9 mouse cellular contexts compared by ENCODE assay signal in genomic region chr11:7063681-7064267, GRCm38 (mm10). TPM values are rescaled to one million over a fixed set of nuclear protein-coding genes. Genes with fewer than 3 reads are reported as not detected.
DNase-seq lines count a peak whose midpoint lies in the region; ATAC-seq and TF ChIP-seq lines count a peak whose summit lies in the region.
"Had no signal": no experiment of that assay in that cellular context is flagged by ENCODE, and none has a peak within 500 bp of the region (broad histone marks: within the 10 kb centered on the region; RNA-seq: fewer than 3 reads in every experiment).

No protein-coding gene starts in this region.

- WGBS in embryonic facial prominence, embryonic 11.5 days = under 1% methylated on average over 43 of the region's 53 CpGs
- under 1% methylated on average over 45 of the region's 53 CpGs for WGBS in hindbrain, embryonic 14.5 days
- under 1% methylated on average over 53 of the region's 53 CpGs for whole genome bisulfite sequencing in limb, embryonic 15.5 days
- WGBS in neural tube, embryonic 15.5 days = 1% methylated on average over 41 of the region's 53 CpGs

- peaks cover 34% of the 10 kb centered on the region for H3K9me3 ChIP-seq in G1E (replicated peaks)
- no peaks in the 10 kb centered on the region for H3K9me3 ChIP-seq in embryonic facial prominence, embryonic 11.5 days (replicated peaks; ENCODE audit: control insufficient read depth, low read length)
- H3K9me3 ChIP-seq in hindbrain, embryonic 14.5 days (ENCODE audit: control insufficient read depth, low read length) = no peaks in the 10 kb centered on the region
- H3K9me3 ChIP-seq in limb, embryonic 15.5 days = no peaks in the 10 kb centered on the region
- H3K9me3 ChIP-seq in neural tube, embryonic 15.5 days (replicated peaks) = no peaks in the 10 kb centered on the region

- peak; percentile 23 for DNase-seq in adrenal gland, adult 2 months
- no peak for DNase-seq in adrenal gland, postnatal 4 days (ENCODE audit: low spot score in 2 of 2)
- no peak for DNase-seq in G1E (ENCODE audit: low spot score)
- peak; percentile 59 for DNase-seq in embryonic facial prominence, embryonic 11.5 days (ENCODE audit: low spot score)
- DNase-seq in hindbrain, embryonic 14.5 days (ENCODE audit: low spot score) = peak; percentile 53
- no peak for DNase-seq in layer of hippocampus, adult 9-11 months

- H3K9ac ChIP-seq in embryonic facial prominence, embryonic 11.5 days (replicated peaks; ENCODE audit: low read length) = peak overlapping the region; percentile 66
- H3K9ac ChIP-seq in hindbrain, embryonic 14.5 days = peak overlapping the region; percentile 79
- 0 out of 2 replicates have a peak overlapping the region, but pooled peaks have one; percentile 26 for H3K9ac ChIP-seq in limb, embryonic 15.5 days
- H3K9ac ChIP-seq in neural tube, embryonic 15.5 days (replicated peaks) = peak overlapping the region; percentile 74

- no peak for TF ChIP-seq CTCF in G1E (IDR thresholded peaks at IDR 0.05; ENCODE audit: low read depth, low read length)

- no peak for ATAC-seq in G1E (ENCODE audit: extremely low read depth, insufficient number of reproducible peaks, low FRiP score, poor library complexity, severe bottlenecking)
- 0 out of 2 replicates have a peak, but pooled peaks have one; percentile 29 for ATAC-seq in embryonic facial prominence, embryonic 11.5 days (replicated peaks; ENCODE audit: insufficient number of reproducible peaks, low FRiP score, low TSS enrichment, low read depth)
- ATAC-seq in hindbrain, embryonic 14.5 days (ENCODE audit: low FRiP score) = peak; percentile 76
- ATAC-seq in limb, embryonic 15.5 days (ENCODE audit: insufficient number of reproducible peaks, low FRiP score, low TSS enrichment, low read depth) = no peak
- ATAC-seq in neural tube, embryonic 15.5 days (ENCODE audit: low FRiP score) = peak; percentile 39

- no peaks in the 10 kb centered on the region for H3K36me3 ChIP-seq in G1E (replicated peaks)
- H3K36me3 ChIP-seq in embryonic facial prominence, embryonic 11.5 days (replicated peaks; ENCODE audit: control insufficient read depth, insufficient read depth, low read depth, low read length) = no peaks in the 10 kb centered on the region
- no peaks in the 10 kb centered on the region for H3K36me3 ChIP-seq in hindbrain, embryonic 14.5 days (replicated peaks; ENCODE audit: control insufficient read depth, insufficient read depth)
- H3K36me3 ChIP-seq in limb, embryonic 15.5 days = no peaks in the 10 kb centered on the region
- H3K36me3 ChIP-seq in neural tube, embryonic 15.5 days = no peaks in the 10 kb centered on the region

- no peaks in the 10 kb centered on the region for H3K4me1 ChIP-seq in G1E (ENCODE audit: insufficient read depth, low read depth, low read length)
- no peaks in the 10 kb centered on the region; the same call in 1 of the 2 replicates for H3K4me1 ChIP-seq in embryonic facial prominence, embryonic 11.5 days (ENCODE audit: control insufficient read depth, insufficient read depth, low read length)
- peaks cover 33% of the 10 kb centered on the region for H3K4me1 ChIP-seq in hindbrain, embryonic 14.5 days (replicated peaks; ENCODE audit: control insufficient read depth, insufficient read depth, low read length)
- peaks cover 34% of the 10 kb centered on the region for H3K4me1 ChIP-seq in limb, embryonic 15.5 days
- peaks cover 53% of the 10 kb centered on the region for H3K4me1 ChIP-seq in neural tube, embryonic 15.5 days

- H3K27me3 ChIP-seq in G1E (ENCODE audit: insufficient read depth, low read length) = no peaks in the 10 kb centered on the region
- H3K27me3 ChIP-seq in embryonic facial prominence, embryonic 11.5 days (ENCODE audit: control insufficient read depth, insufficient read depth, low read length) = peaks cover 24% of the 10 kb centered on the region
- peaks cover 33% of the 10 kb centered on the region for H3K27me3 ChIP-seq in hindbrain, embryonic 14.5 days (ENCODE audit: control insufficient read depth, insufficient read depth, low read length)
- peaks cover 80% of the 10 kb centered on the region for H3K27me3 ChIP-seq in limb, embryonic 15.5 days
- H3K27me3 ChIP-seq in neural tube, embryonic 15.5 days (replicated peaks) = peaks cover 19% of the 10 kb centered on the region

- no peak overlapping the region for H3K27ac ChIP-seq in embryonic facial prominence, embryonic 11.5 days (replicated peaks; ENCODE audit: low read depth, low read length)
- peak overlapping the region; percentile 44; the same call in 1 of the 2 replicates for H3K27ac ChIP-seq in hindbrain, embryonic 14.5 days
- H3K27ac ChIP-seq in limb, embryonic 15.5 days = no peak overlapping the region
- peak overlapping the region; percentile 72 for H3K27ac ChIP-seq in neural tube, embryonic 15.5 days (replicated peaks)

- H3K4me3 ChIP-seq in G1E (ENCODE audit: low read depth, low read length) = peak overlapping the region; percentile 33; the same call in 1 of the 2 replicates
- peak overlapping the region; percentile 52 for H3K4me3 ChIP-seq in embryonic facial prominence, embryonic 11.5 days (ENCODE audit: low read depth, low read length)
- H3K4me3 ChIP-seq in hindbrain, embryonic 14.5 days (replicated peaks; ENCODE audit: low read length) = peak overlapping the region; percentile 64
- peak overlapping the region; percentile 60 for H3K4me3 ChIP-seq in limb, embryonic 15.5 days
- H3K4me3 ChIP-seq in neural tube, embryonic 15.5 days (replicated peaks) = peak overlapping the region; percentile 72
- H3K4me3 ChIP-seq: myocyte had no signal

- H3K4me2 ChIP-seq in embryonic facial prominence, embryonic 11.5 days (ENCODE audit: low read depth, low read length) = peak overlapping the region; percentile 91
- peak overlapping the region; percentile 77 for H3K4me2 ChIP-seq in hindbrain, embryonic 14.5 days (replicated peaks)
- H3K4me2 ChIP-seq in limb, embryonic 15.5 days = peak overlapping the region; percentile 95
- peak overlapping the region; percentile 71 for H3K4me2 ChIP-seq in neural tube, embryonic 15.5 days

RNA-seq across cellular contexts. Expression of gene Adcy1, which starts 0.5 kb away (rescaled TPM):
- 1 to 10 TPM; 2.5 to 3.1 TPM for total RNA-seq in adrenal gland, adult 2 months (2021)
- polyA plus RNA-seq in adrenal gland, adult 2 months (2012; rRNA removed) = 1.0 and 1.1 TPM in 2 replicates
- total RNA-seq in adrenal gland, postnatal 4 days (2021) = 10 to 100 TPM in 1 of 2 experiments, 1 to 10 TPM in 1; 9.8 to 11.3 TPM
- total RNA-seq in G1E (2014; fragmentation: Nextera tagmentation) = not detected in 2 replicates
- 0.06 and 0.16 TPM in 2 replicates for total RNA-seq in G1E (2017)
- polyA plus RNA-seq in G1E (2012) = not detected in 2 replicates
- 1.3 and 1.4 TPM in 2 replicates for polyA plus RNA-seq in embryonic facial prominence, embryonic 11.5 days (2014; fragmentation: Nextera tagmentation; extraction: Ambion mirVana)
- 17.2 and 20.3 TPM in 2 replicates for polyA plus RNA-seq in hindbrain, embryonic 14.5 days (2014; fragmentation: Nextera tagmentation; extraction: Ambion mirVana)
- 1.0 and 1.2 TPM in 2 replicates for polyA plus RNA-seq in limb, embryonic 15.5 days (2015; fragmentation: Nextera tagmentation; extraction: Ambion mirVana)
- 11.5 and 13.3 TPM in 2 replicates for polyA plus RNA-seq in neural tube, embryonic 15.5 days (2015; fragmentation: Nextera tagmentation; extraction: Ambion mirVana)

Comparison
In these comparisons a context has a peak if more than half of its experiments do, and no peak if none do; other contexts are left out.
1. DNase-seq: peak in adrenal gland, adult 2 months (single experiment), embryonic facial prominence, embryonic 11.5 days (single experiment) and hindbrain, embryonic 14.5 days (single experiment); none in adrenal gland, postnatal 4 days (0 of 2), G1E (single experiment) and layer of hippocampus, adult 9-11 months (single experiment).
2. ATAC-seq: peak in embryonic facial prominence, embryonic 11.5 days (single experiment), hindbrain, embryonic 14.5 days (single experiment) and neural tube, embryonic 15.5 days (single experiment); none in G1E (single experiment) and limb, embryonic 15.5 days (single experiment).
3. H3K27ac ChIP-seq: peak in hindbrain, embryonic 14.5 days (single experiment) and neural tube, embryonic 15.5 days (single experiment); none in embryonic facial prominence, embryonic 11.5 days (single experiment) and limb, embryonic 15.5 days (single experiment).
4. H3K9ac ChIP-seq: peak in every context shown above with its lines; median percentile 79 in hindbrain, embryonic 14.5 days; 74 in neural tube, embryonic 15.5 days; 66 in embryonic facial prominence, embryonic 11.5 days; 26 in limb, embryonic 15.5 days.
5. Peak in every context shown above with its lines, with median percentiles within 50 percentile points of each other: H3K4me3 ChIP-seq and H3K4me2 ChIP-seq.